Mouse (Mus musculus): ENCODE data around the gene 4930539E08Rik.

Gene 4930539E08Rik

DNA sequence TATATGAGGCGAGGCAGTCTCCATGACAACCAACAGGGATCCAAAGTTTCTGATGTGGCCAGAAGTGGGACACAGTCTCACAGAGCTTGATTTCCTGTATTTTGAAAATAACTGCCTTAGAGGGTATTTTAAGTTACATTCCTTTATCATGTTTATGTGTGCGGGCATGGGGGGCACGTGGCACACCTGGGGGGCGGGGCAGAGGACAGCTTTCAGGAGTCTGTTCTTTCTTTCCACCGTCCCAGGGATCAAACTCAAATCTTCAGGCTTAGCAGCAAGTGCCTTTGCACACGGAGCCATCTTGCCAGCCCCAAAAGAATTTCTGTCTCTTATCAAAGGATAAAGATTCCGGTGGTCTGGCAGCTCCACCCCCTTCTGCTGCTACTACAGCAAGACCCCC lies 51.2 kb downstream of the 4930539E08Rik start:
- no peak for DNase-seq (ENCODE audit: low read depth, low spot score)

- DNase-seq (ENCODE audit: low read depth, low spot score): no peak
Observed at GRCm38 (mm10) chr17:28858205-28858604, 56.9 kb downstream of the 4930539E08Rik start, which contains the start of gene Pnpla1. TSS of gene Pnpla1 (plus strand) at chr17:28858411.

DNA sequence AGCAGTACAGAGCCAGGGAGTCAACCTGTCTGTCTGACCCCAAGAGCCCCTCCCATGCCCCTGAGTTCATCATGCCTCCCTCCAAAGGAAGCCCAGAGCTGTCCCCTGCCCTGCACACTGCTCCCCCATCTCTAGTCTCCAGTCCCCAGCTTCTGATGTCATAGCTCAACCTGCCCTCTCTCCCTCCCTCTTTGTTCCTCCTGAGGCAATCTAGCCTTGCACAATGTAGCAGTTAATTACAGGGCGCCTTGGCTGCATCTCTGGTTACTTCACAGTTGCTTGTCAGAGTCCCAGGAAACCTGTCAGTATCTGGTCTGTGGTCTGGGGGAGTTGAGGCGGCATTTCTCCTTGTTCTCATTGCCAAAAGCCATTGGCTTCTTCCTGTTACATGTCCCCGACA lies 59.1 kb downstream of the 4930539E08Rik start:
- no peak for DNase-seq (ENCODE audit: low read depth, low spot score)

DNA sequence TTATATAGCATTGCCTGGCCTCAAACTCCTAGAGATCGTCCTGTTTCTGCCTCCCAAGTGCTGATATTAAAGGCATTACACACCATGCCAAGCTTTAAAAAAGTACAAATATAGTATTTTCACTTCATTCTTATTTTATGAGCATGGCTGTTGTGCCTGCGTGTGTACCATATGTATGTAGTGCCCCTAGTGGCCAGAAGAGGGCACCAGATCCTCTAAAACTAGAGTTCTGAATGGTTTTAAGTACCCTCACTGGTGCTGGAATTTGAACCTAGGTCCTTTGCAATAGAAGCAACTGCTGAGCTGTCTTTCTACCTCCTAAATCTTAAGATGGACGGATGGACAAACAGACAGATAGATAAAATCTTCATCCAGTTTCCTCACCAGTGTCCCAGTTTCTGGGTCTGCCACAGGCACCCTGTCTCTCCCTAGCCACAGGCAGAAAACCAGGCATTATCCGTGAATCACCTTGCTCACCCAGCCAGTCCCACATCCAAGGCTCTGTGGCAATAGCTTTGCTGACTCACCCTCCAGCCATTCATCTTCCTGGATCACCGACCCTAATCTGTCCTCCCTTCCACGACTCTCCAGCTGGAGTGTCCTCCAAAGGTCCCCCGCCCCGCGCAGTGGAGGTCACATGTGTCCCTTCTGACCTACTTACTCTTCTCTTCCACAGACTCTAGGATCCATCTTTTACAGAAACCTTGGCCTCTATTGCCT lies 59.8 kb downstream of the 4930539E08Rik start:
- no peak for DNase-seq (ENCODE audit: low read depth, low spot score)

DNA sequence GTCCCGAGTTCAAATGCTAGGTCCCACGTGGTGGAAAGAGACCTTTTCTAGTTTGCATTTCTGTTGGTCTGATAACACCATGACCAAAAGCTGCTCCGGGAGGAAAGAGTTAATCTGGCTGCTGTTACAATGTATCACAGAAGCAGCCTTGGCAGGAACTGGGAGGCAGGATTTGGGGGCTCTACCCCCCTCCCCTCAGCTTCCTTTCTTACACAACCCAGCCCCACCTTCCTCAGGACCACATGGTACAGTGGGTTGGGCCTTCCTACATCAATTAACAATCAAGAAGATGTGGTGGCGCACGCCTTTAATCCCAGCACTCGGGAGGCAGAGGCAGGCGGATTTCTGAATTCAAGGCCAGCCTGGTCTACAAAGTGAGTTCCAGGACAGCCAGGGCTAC lies 60.7 kb downstream of the 4930539E08Rik start:
- no peak for DNase-seq (ENCODE audit: low read depth, low spot score)

GRCm38 (mm10) chr17:28850511-28850910 lies 64.6 kb downstream of the 4930539E08Rik start:
- DNase-seq (ENCODE audit: low read depth, low spot score): no peak

GRCm38 (mm10) chr17:28846974-28847617 lies 68.0 kb downstream of the 4930539E08Rik start:
- no peak for DNase-seq (ENCODE audit: low read depth, low spot score)
